Mouse (Mus musculus) hindbrain, postnatal 0 days (tissue): ENCODE results near the gene Smad5. TPM values are rescaled to one million over a fixed set of nuclear protein-coding genes. Genes with fewer than 3 reads are reported as not detected.

Experiments used
- ATAC-seq: fragments of 200-750 bp; cut with Nextera tagmentation; 2 replicates; pipeline ENCODE4 v1.8.0; 2017; ENCODE audit warnings: mild to moderate bottlenecking, moderate TSS enrichment, moderate library complexity
- DNase-seq: peaks from one replicate; pipeline ENCODE4 v3.0.0-alpha.2; 2015; ENCODE audit warnings: low spot score
- H3K27ac ChIP-seq: fragments of 300-500 bp; sonication (generic); 2 replicates; pipeline ENCODE4 v1.5.1; 2014; ENCODE audit warnings: mild to moderate bottlenecking
- H3K27me3 ChIP-seq: fragments of 300-500 bp; sonication (generic); 2 replicates; pipeline ENCODE4 v1.6.1; 2014; ENCODE audit warnings: low read length, mixed read lengths; ENCODE audit not compliant: insufficient read depth
- H3K36me3 ChIP-seq: fragments of 300-500 bp; sonication (generic); 2 replicates; pipeline ENCODE4 v1.6.1; 2014; ENCODE audit warnings: low read length, mixed read lengths; ENCODE audit not compliant: insufficient read depth
- H3K4me1 ChIP-seq: fragments of 300-500 bp; sonication (generic); 2 replicates; pipeline ENCODE4 v1.6.1; 2014; ENCODE audit warnings: antibody characterized with exemption, low read length, mixed read lengths; ENCODE audit not compliant: insufficient read depth
- H3K4me2 ChIP-seq: fragments of 300-500 bp; sonication (generic); 2 replicates; pipeline ENCODE4 v1.6.1; 2014; ENCODE audit warnings: low read depth, mild to moderate bottlenecking, low read length, moderate library complexity, mixed read lengths
- H3K4me3 ChIP-seq: fragments of 300-500 bp; sonication (generic); 2 replicates; pipeline ENCODE4 v1.5.1; 2014; ENCODE audit warnings: low read length
- H3K9ac ChIP-seq: fragments of 300-500 bp; sonication (generic); replicated peaks from 2 replicates; pipeline ENCODE4 v1.6.1; 2014; ENCODE audit warnings: mild to moderate bottlenecking, low read length, moderate library complexity, mixed read lengths
- H3K9me3 ChIP-seq: fragments of 300-500 bp; sonication (generic); 2 replicates; pipeline ENCODE4 v1.6.1; 2016; ENCODE audit warnings: low read length, mixed read lengths
- CTCF ChIP-seq: IDR thresholded peaks from 2 replicates; pipeline ENCODE4 v1.5.1; 2016; ENCODE audit warnings: antibody characterized with exemption, control low read depth, low read depth
- WGBS: fragments of 180-500 bp; shearing (Covaris S2); extraction: QIAGEN DNeasy Blood & Tissue Kit; methylation state at CpG from one replicate; pipeline ENCODE4 v1.1.7; 2014; 5-methylcytosine and 5-hydroxymethylcytosine counted together
- polyA plus RNA-seq: library from polyadenylated mRNA; unstranded; fragments of >200 nt; fragmentation: Nextera tagmentation; extraction: Ambion mirVana; gene quantifications from 2 replicates; pipeline ENCODE4 v1.2.1, GENCODE M21; 2015
- total RNA-seq: library from RNA; depleted of rRNA; stranded (reverse); fragments of >200 nt; gene quantifications from 2 replicates; pipeline ENCODE4 v1.2.3, GENCODE M21; 2014; rRNA removed

The Smad5 gene
- total and polyA plus RNA-seq, 2 experiments from 2014 or later: 17.7 to 39.5 TPM

DNA sequence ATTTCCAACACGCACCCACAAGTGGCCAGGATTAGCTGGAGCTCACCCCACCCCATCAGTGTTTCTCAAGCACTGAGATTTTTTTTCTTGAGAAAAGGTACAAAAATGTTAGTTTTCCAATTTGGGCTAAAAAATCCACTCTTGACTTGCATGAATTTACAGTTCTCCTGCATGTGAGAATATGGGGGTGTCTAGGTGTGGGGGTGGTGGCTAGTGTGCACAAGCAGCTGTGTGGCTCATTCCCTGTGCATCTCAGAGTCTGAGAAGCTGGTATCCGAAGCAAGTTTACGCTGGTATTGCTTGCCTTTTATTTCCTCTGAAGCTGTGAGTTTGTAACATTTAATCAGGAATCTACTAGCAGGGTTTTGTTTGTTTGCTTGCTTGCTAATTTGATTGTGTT is 87.9 kb downstream of the Smad5 start:
- Histone ChIP-seq H3K36me3 (no peaks in the 10 kb centered on the region), H3K27me3 (no peaks in the 10 kb centered on the region), H3K4me2 (no peak overlapping the region), H3K9ac (no peak overlapping the region), H3K27ac (no peak overlapping the region), H3K9me3 (no peaks in the 10 kb centered on the region), H3K4me1 (no peaks in the 10 kb centered on the region), H3K4me3 (no peak overlapping the region)
- ATAC-seq (no peak), DNase-seq (no peak)
- no peak for TF ChIP-seq CTCF
- 91% methylated on average over 3 of the region's 3 CpGs for WGBS

Other genes with a start within 250 kb of the Smad5 start
- gene Il9, start 220.8 kb upstream of the Smad5 start, total RNA-seq: not detected in 2 replicates
- not detected in 2 replicates for gene Il9, start 220.8 kb upstream of the Smad5 start, polyA plus RNA-seq
- 6.1 and 11.3 TPM in 2 replicates for gene Fbxl21, start 180.5 kb upstream of the Smad5 start, total RNA-seq
- gene Fbxl21, start 180.5 kb upstream of the Smad5 start, polyA plus RNA-seq: 5.5 and 5.6 TPM in 2 replicates
- gene Lect2, start 154.5 kb upstream of the Smad5 start, total RNA-seq: not detected in 2 replicates
- gene Lect2, start 154.5 kb upstream of the Smad5 start, polyA plus RNA-seq: 0.23 TPM in 1 of 2 replicates, not detected in the other
- gene Tgfbi, start 93.5 kb upstream of the Smad5 start, total RNA-seq: 4.9 and 8.6 TPM in 2 replicates
- 6.2 and 7.1 TPM in 2 replicates for gene Tgfbi, start 93.5 kb upstream of the Smad5 start, polyA plus RNA-seq
- gene Gm45623, start 50.8 kb downstream of the Smad5 start, total RNA-seq: 12.4 and 15.1 TPM in 2 replicates
- 2.2 and 2.4 TPM in 2 replicates for gene Gm45623, start 50.8 kb downstream of the Smad5 start, polyA plus RNA-seq
- 9.6 TPM in 2 replicates for gene Trpc7, start 193.0 kb downstream of the Smad5 start, total RNA-seq
- gene Trpc7, start 193.0 kb downstream of the Smad5 start, polyA plus RNA-seq: 3.3 and 3.8 TPM in 2 replicates